ENCODE assay signal across 9 mouse cellular contexts in genomic region chr12:112700522-112700921, GRCm38 (mm10). TPM values are rescaled to one million over a fixed set of nuclear protein-coding genes. Genes with fewer than 3 reads are reported as not detected.
DNase-seq lines count a peak whose midpoint lies in the region; ATAC-seq lines count a peak whose summit lies in the region.
"Had no signal": no experiment of that assay in that cellular context is flagged by ENCODE, and none has a peak within 500 bp of the region (broad histone marks: within the 10 kb centered on the region; RNA-seq: fewer than 3 reads in every experiment).

No protein-coding gene starts in this region.

- no peaks in the 10 kb centered on the region for H3K36me3 ChIP-seq in heart, embryonic 10.5 days
- no peaks in the 10 kb centered on the region for H3K36me3 ChIP-seq in midbrain, embryonic 10.5 days
- no peaks in the 10 kb centered on the region for H3K36me3 ChIP-seq in midbrain, embryonic 16.5 days (ENCODE audit: control insufficient read depth, insufficient read depth, low read length)
- H3K36me3 ChIP-seq in intestine, embryonic 15.5 days = no peaks in the 10 kb centered on the region
- H3K36me3 ChIP-seq in stomach, embryonic 14.5 days (ENCODE audit: control insufficient read depth, insufficient read depth, low read length) = no peaks in the 10 kb centered on the region

- peak overlapping the region; percentile 36 for H3K4me3 ChIP-seq in heart, embryonic 10.5 days
- H3K4me3 ChIP-seq in midbrain, embryonic 10.5 days = peak overlapping the region; percentile 0; the same call in 1 of the 2 replicates
- H3K4me3 ChIP-seq in midbrain, embryonic 16.5 days (ENCODE audit: low read depth, low read length) = no peak overlapping the region
- H3K4me3 ChIP-seq in intestine, embryonic 15.5 days (replicated peaks) = no peak overlapping the region
- H3K4me3 ChIP-seq in stomach, embryonic 14.5 days (ENCODE audit: low read depth, low read length) = no peak overlapping the region

- H3K9me3 ChIP-seq in heart, embryonic 10.5 days = no peaks in the 10 kb centered on the region
- H3K9me3 ChIP-seq in midbrain, embryonic 10.5 days (replicated peaks) = no peaks in the 10 kb centered on the region
- no peaks in the 10 kb centered on the region for H3K9me3 ChIP-seq in midbrain, embryonic 16.5 days (replicated peaks; ENCODE audit: control insufficient read depth, low read length, poor library complexity, severe bottlenecking)
- no peaks in the 10 kb centered on the region for H3K9me3 ChIP-seq in intestine, embryonic 15.5 days
- H3K9me3 ChIP-seq in stomach, embryonic 14.5 days (ENCODE audit: control insufficient read depth, low read depth, low read length) = no peaks in the 10 kb centered on the region

- H3K27ac ChIP-seq in heart, embryonic 10.5 days = peak overlapping the region; percentile 45
- no peak overlapping the region for H3K27ac ChIP-seq in midbrain, embryonic 10.5 days (replicated peaks)
- H3K27ac ChIP-seq in midbrain, embryonic 16.5 days (ENCODE audit: low read length) = no peak overlapping the region
- H3K27ac ChIP-seq in intestine, embryonic 15.5 days = no peak overlapping the region
- no peak overlapping the region for H3K27ac ChIP-seq in stomach, embryonic 14.5 days (ENCODE audit: low read length)

- no peak overlapping the region for H3K4me2 ChIP-seq in midbrain, embryonic 16.5 days (ENCODE audit: low read length)
- H3K4me2 ChIP-seq in intestine, embryonic 15.5 days (replicated peaks) = peak overlapping the region; percentile 37
- peak overlapping the region; percentile 18; the same call in 1 of the 2 replicates for H3K4me2 ChIP-seq in stomach, embryonic 14.5 days (replicated peaks; ENCODE audit: low read depth, low read length)

- H3K27me3 ChIP-seq in heart, embryonic 10.5 days (ENCODE audit: insufficient read depth, poor library complexity, severe bottlenecking) = peaks cover 61% of the 10 kb centered on the region
- H3K27me3 ChIP-seq in midbrain, embryonic 10.5 days (ENCODE audit: low read depth, poor library complexity, severe bottlenecking) = peaks cover 43% of the 10 kb centered on the region
- H3K27me3 ChIP-seq in midbrain, embryonic 16.5 days (ENCODE audit: control insufficient read depth, insufficient read depth, low read depth, low read length) = no peaks in the 10 kb centered on the region
- peaks cover 10% of the 10 kb centered on the region; the same call in 1 of the 2 replicates for H3K27me3 ChIP-seq in intestine, embryonic 15.5 days (replicated peaks)
- no peaks in the 10 kb centered on the region for H3K27me3 ChIP-seq in stomach, embryonic 14.5 days (ENCODE audit: control insufficient read depth, insufficient read depth, low read length)

- ATAC-seq in midbrain, embryonic 16.5 days = no peak
- ATAC-seq in intestine, embryonic 15.5 days = 0 out of 2 replicates have a peak, but pooled peaks have one; percentile 27
- no peak; the same call in 1 of the 2 replicates for ATAC-seq in stomach, embryonic 14.5 days (ENCODE audit: insufficient number of reproducible peaks, insufficient read depth, low FRiP score, low read depth)

- WGBS in heart, embryonic 10.5 days = 11% methylated on average over 15 of the region's 15 CpGs
- 24% methylated on average over 15 of the region's 15 CpGs for WGBS in midbrain, embryonic 10.5 days
- 17% methylated on average over 15 of the region's 15 CpGs for WGBS in midbrain, embryonic 16.5 days
- WGBS in intestine, embryonic 15.5 days = 9% methylated on average over 15 of the region's 15 CpGs
- 7% methylated on average over 15 of the region's 15 CpGs for WGBS in stomach, embryonic 14.5 days

- DNase-seq in heart, embryonic 10.5 days (ENCODE audit: low spot score) = no peak
- no peak for DNase-seq in heart, postnatal 14 days
- no peak for DNase-seq in midbrain, embryonic 10.5 days (ENCODE audit: low spot score)
- DNase-seq in adrenal gland, adult 2 months = no peak
- DNase-seq in right cerebral cortex, adult 18-20 months = no peak
- DNase-seq: thymus, adult 18-20 months had no signal

- intact Hi-C loops in heart, postnatal 14 days (cut with DNase I) = no loop called here

- H3K4me1 ChIP-seq in heart, embryonic 10.5 days = peaks cover 9% of the 10 kb centered on the region
- H3K4me1 ChIP-seq in midbrain, embryonic 10.5 days = peaks cover 9% of the 10 kb centered on the region
- peaks cover 3% of the 10 kb centered on the region; the same call in 1 of the 2 replicates for H3K4me1 ChIP-seq in midbrain, embryonic 16.5 days (ENCODE audit: control insufficient read depth, insufficient read depth, low read length)
- H3K4me1 ChIP-seq in intestine, embryonic 15.5 days (replicated peaks) = peaks cover 9% of the 10 kb centered on the region
- peaks cover 10% of the 10 kb centered on the region; the same call in 1 of the 2 replicates for H3K4me1 ChIP-seq in stomach, embryonic 14.5 days (ENCODE audit: control insufficient read depth, insufficient read depth, low read length)

- no peak overlapping the region for H3K9ac ChIP-seq in midbrain, embryonic 16.5 days (ENCODE audit: low read depth, low read length)
- H3K9ac ChIP-seq in intestine, embryonic 15.5 days = no peak overlapping the region
- no peak overlapping the region for H3K9ac ChIP-seq in stomach, embryonic 14.5 days (replicated peaks; ENCODE audit: low read depth, low read length)

RNA-seq across cellular contexts. Expression of gene Cep170b, which starts 19.7 kb away (rescaled TPM):
- polyA plus RNA-seq in heart, embryonic 10.5 days (2016; fragmentation: Nextera tagmentation; extraction: Ambion mirVana) = 3.9 and 6.6 TPM in 2 replicates
- total RNA-seq in heart, postnatal 14 days (2021) = 1 to 10 TPM; 8.6 to 9.9 TPM
- 3.3 and 4.3 TPM in 2 replicates for polyA plus RNA-seq in midbrain, embryonic 10.5 days (2016; fragmentation: Nextera tagmentation; extraction: Ambion mirVana)
- polyA plus RNA-seq in midbrain, embryonic 16.5 days (2015; fragmentation: Nextera tagmentation; extraction: Ambion mirVana) = 36.0 and 39.4 TPM in 2 replicates
- 20.1 and 22.4 TPM in 2 replicates for polyA plus RNA-seq in intestine, embryonic 15.5 days (2015; fragmentation: Nextera tagmentation; extraction: Ambion mirVana)
- 15.8 and 16.2 TPM in 2 replicates for polyA plus RNA-seq in stomach, embryonic 14.5 days (2014; fragmentation: Nextera tagmentation; extraction: Ambion mirVana)
- total RNA-seq in adrenal gland, adult 2 months (2021) = 10 to 100 TPM; 48.8 to 52.1 TPM
- 49.0 and 52.5 TPM in 2 replicates for polyA plus RNA-seq in adrenal gland, adult 2 months (2012; rRNA removed)

RNA-seq across cellular contexts. Expression of gene Zbtb42, which starts 21.9 kb away (rescaled TPM):
- polyA plus RNA-seq in heart, embryonic 10.5 days (2016; fragmentation: Nextera tagmentation; extraction: Ambion mirVana) = 3.9 and 4.3 TPM in 2 replicates
- 1 to 10 TPM; 5.8 to 7.2 TPM for total RNA-seq in heart, postnatal 14 days (2021)
- polyA plus RNA-seq in midbrain, embryonic 10.5 days (2016; fragmentation: Nextera tagmentation; extraction: Ambion mirVana) = 8.2 and 9.2 TPM in 2 replicates
- polyA plus RNA-seq in midbrain, embryonic 16.5 days (2015; fragmentation: Nextera tagmentation; extraction: Ambion mirVana) = 0.73 and 1.2 TPM in 2 replicates
- 7.5 and 10.3 TPM in 2 replicates for polyA plus RNA-seq in intestine, embryonic 15.5 days (2015; fragmentation: Nextera tagmentation; extraction: Ambion mirVana)
- polyA plus RNA-seq in stomach, embryonic 14.5 days (2014; fragmentation: Nextera tagmentation; extraction: Ambion mirVana) = 10.9 and 14.2 TPM in 2 replicates
- total RNA-seq in adrenal gland, adult 2 months (2021) = 10 to 100 TPM in 1 of 2 experiments, 1 to 10 TPM in 1; 5.5 to 15.8 TPM
- 25.5 and 32.6 TPM in 2 replicates for polyA plus RNA-seq in adrenal gland, adult 2 months (2012; rRNA removed)

RNA-seq across cellular contexts. Expression of gene Akt1, which starts 25.8 kb away (rescaled TPM):
- 57.1 and 82.0 TPM in 2 replicates for polyA plus RNA-seq in heart, embryonic 10.5 days (2016; fragmentation: Nextera tagmentation; extraction: Ambion mirVana)
- total RNA-seq in heart, postnatal 14 days (2021) = 100 to 1,000 TPM; 217 to 237 TPM
- 44.5 and 46.2 TPM in 2 replicates for polyA plus RNA-seq in midbrain, embryonic 10.5 days (2016; fragmentation: Nextera tagmentation; extraction: Ambion mirVana)
- 58.7 and 60.4 TPM in 2 replicates for polyA plus RNA-seq in midbrain, embryonic 16.5 days (2015; fragmentation: Nextera tagmentation; extraction: Ambion mirVana)
- polyA plus RNA-seq in intestine, embryonic 15.5 days (2015; fragmentation: Nextera tagmentation; extraction: Ambion mirVana) = 128 and 141 TPM in 2 replicates
- 55.6 and 64.6 TPM in 2 replicates for polyA plus RNA-seq in stomach, embryonic 14.5 days (2014; fragmentation: Nextera tagmentation; extraction: Ambion mirVana)
- 100 to 1,000 TPM; 267 to 369 TPM for total RNA-seq in adrenal gland, adult 2 months (2021)
- 291 and 463 TPM in 2 replicates for polyA plus RNA-seq in adrenal gland, adult 2 months (2012; rRNA removed)

RNA-seq across cellular contexts. Expression of gene Siva1, which starts 56.0 kb away (rescaled TPM):
- 175 and 207 TPM in 2 replicates for polyA plus RNA-seq in heart, embryonic 10.5 days (2016; fragmentation: Nextera tagmentation; extraction: Ambion mirVana)
- 10 to 100 TPM; 25.4 to 30.9 TPM for total RNA-seq in heart, postnatal 14 days (2021)
- 306 and 361 TPM in 2 replicates for polyA plus RNA-seq in midbrain, embryonic 10.5 days (2016; fragmentation: Nextera tagmentation; extraction: Ambion mirVana)
- polyA plus RNA-seq in midbrain, embryonic 16.5 days (2015; fragmentation: Nextera tagmentation; extraction: Ambion mirVana) = 41.7 and 44.1 TPM in 2 replicates
- 183 and 225 TPM in 2 replicates for polyA plus RNA-seq in intestine, embryonic 15.5 days (2015; fragmentation: Nextera tagmentation; extraction: Ambion mirVana)
- polyA plus RNA-seq in stomach, embryonic 14.5 days (2014; fragmentation: Nextera tagmentation; extraction: Ambion mirVana) = 250 and 274 TPM in 2 replicates
- total RNA-seq in adrenal gland, adult 2 months (2021) = 10 to 100 TPM; 23.6 to 53.6 TPM
- 49.1 and 67.3 TPM in 2 replicates for polyA plus RNA-seq in adrenal gland, adult 2 months (2012; rRNA removed)

RNA-seq across cellular contexts. Expression of gene Pld4, which starts 59.9 kb away (rescaled TPM):
- polyA plus RNA-seq in heart, embryonic 10.5 days (2016; fragmentation: Nextera tagmentation; extraction: Ambion mirVana) = 0.57 and 2.9 TPM in 2 replicates
- total RNA-seq in heart, postnatal 14 days (2021) = 1 to 10 TPM; 6.3 to 8.0 TPM
- polyA plus RNA-seq in midbrain, embryonic 10.5 days (2016; fragmentation: Nextera tagmentation; extraction: Ambion mirVana) = 3.7 and 5.7 TPM in 2 replicates
- polyA plus RNA-seq in midbrain, embryonic 16.5 days (2015; fragmentation: Nextera tagmentation; extraction: Ambion mirVana) = 4.9 and 5.9 TPM in 2 replicates
- polyA plus RNA-seq in intestine, embryonic 15.5 days (2015; fragmentation: Nextera tagmentation; extraction: Ambion mirVana) = 11.6 and 12.6 TPM in 2 replicates
- polyA plus RNA-seq in stomach, embryonic 14.5 days (2014; fragmentation: Nextera tagmentation; extraction: Ambion mirVana) = 12.9 and 13.3 TPM in 2 replicates
- total RNA-seq in adrenal gland, adult 2 months (2021) = 10 to 100 TPM; 10.1 to 13.0 TPM
- polyA plus RNA-seq in adrenal gland, adult 2 months (2012; rRNA removed) = 28.0 and 29.5 TPM in 2 replicates

Comparison
In these comparisons a context has a peak if more than half of its experiments do, and no peak if none do; other contexts are left out.
1. H3K4me3 ChIP-seq: peak in heart, embryonic 10.5 days (single experiment) and midbrain, embryonic 10.5 days (single experiment); none in midbrain, embryonic 16.5 days (single experiment), intestine, embryonic 15.5 days (single experiment) and stomach, embryonic 14.5 days (single experiment).